Mouse (Mus musculus) forebrain, embryonic 14.5 days (tissue): ENCODE measurements around the gene Rbks. TPM values are rescaled to one million over a fixed set of nuclear protein-coding genes. Genes with fewer than 3 reads are reported as not detected.
"Not testable (repeated sequence)": the region's sequence is repeated elsewhere in the genome, so short reads cannot be mapped to it uniquely, and the experiment has no call there.

Source experiments
- ATAC-seq: fragments of 200-750 bp; cut with Nextera tagmentation; 2 replicates; pipeline ENCODE4 v1.8.0; 2017; ENCODE audit warnings: mild to moderate bottlenecking, moderate library complexity
- DNase-seq: peaks from one replicate; pipeline ENCODE4 v3.0.0-alpha.2; 2015; ENCODE audit warnings: low spot score
- H3K27ac ChIP-seq: fragments of 300-500 bp; sonication (generic); 2 replicates; pipeline ENCODE4 v1.5.1; 2014; ENCODE audit warnings: low read depth, mild to moderate bottlenecking, control low read depth, low read length, moderate library complexity
- H3K27me3 ChIP-seq: fragments of 300-500 bp; sonication (generic); replicated peaks from 2 replicates; pipeline ENCODE4 v1.6.1; 2014; ENCODE audit warnings: low read length, control low read depth, mixed read lengths; ENCODE audit not compliant: control insufficient read depth, insufficient read depth
- H3K36me3 ChIP-seq: fragments of 300-500 bp; sonication (generic); 2 replicates; pipeline ENCODE4 v1.6.1; 2014; ENCODE audit warnings: low read length, control low read depth; ENCODE audit not compliant: control insufficient read depth, insufficient read depth
- H3K4me1 ChIP-seq: fragments of 300-500 bp; sonication (generic); 2 replicates; pipeline ENCODE4 v1.6.1; 2014; ENCODE audit warnings: antibody characterized with exemption, low read length, control low read depth; ENCODE audit not compliant: control insufficient read depth, insufficient read depth
- H3K4me2 ChIP-seq: fragments of 300-500 bp; sonication (generic); 2 replicates; pipeline ENCODE4 v1.6.1; 2014; ENCODE audit warnings: mild to moderate bottlenecking, control low read depth, low read length
- H3K4me3 ChIP-seq: fragments of 300-500 bp; sonication (generic); 2 replicates; pipeline ENCODE4 v1.5.1; 2014; ENCODE audit warnings: low read depth, low read length, control low read depth
- H3K9ac ChIP-seq: fragments of 300-500 bp; sonication (generic); 2 replicates; pipeline ENCODE4 v1.6.1; 2014; ENCODE audit warnings: mild to moderate bottlenecking, low read length, control low read depth, moderate library complexity
- H3K9me3 ChIP-seq: fragments of 300-500 bp; sonication (generic); replicated peaks from 2 replicates; pipeline ENCODE4 v1.6.1; 2016; ENCODE audit warnings: low read length, control low read depth, mixed read lengths; ENCODE audit not compliant: control insufficient read depth
- WGBS: fragments of 180-500 bp; shearing (Covaris S2); extraction: QIAGEN DNeasy Blood & Tissue Kit; methylation state at CpG from one replicate; pipeline ENCODE4 v1.1.7; 2014; 5-methylcytosine and 5-hydroxymethylcytosine counted together
- polyA plus RNA-seq: library from polyadenylated mRNA; unstranded; fragments of >200 nt; fragmentation: Nextera tagmentation; extraction: Ambion mirVana; gene quantifications from 2 replicates; pipeline ENCODE4 v1.2.1, GENCODE M21; 2014

The Rbks gene
- polyA plus RNA-seq, 1 experiment from 2014 or later = 1.9 TPM

- no peaks in the 10 kb centered on the region for H3K4me1 ChIP-seq
- no peak for ATAC-seq
- H3K27me3 ChIP-seq = no peaks in the 10 kb centered on the region
- no peak overlapping the region for H3K4me3 ChIP-seq
- WGBS = 56% methylated on average over 14 of the region's 14 CpGs
- H3K36me3 ChIP-seq = no peaks in the 10 kb centered on the region
- H3K4me2 ChIP-seq = no peak overlapping the region
- H3K9me3 ChIP-seq = no peaks in the 10 kb centered on the region
- DNase-seq = peak; percentile 43
- peak overlapping the region; percentile 13; the same call in 1 of the 2 replicates for H3K9ac ChIP-seq
- no peak overlapping the region for H3K27ac ChIP-seq
Observed at GRCm38 (mm10) chr5:31589711-31590319, 107.6 kb downstream of the Rbks start.

DNA sequence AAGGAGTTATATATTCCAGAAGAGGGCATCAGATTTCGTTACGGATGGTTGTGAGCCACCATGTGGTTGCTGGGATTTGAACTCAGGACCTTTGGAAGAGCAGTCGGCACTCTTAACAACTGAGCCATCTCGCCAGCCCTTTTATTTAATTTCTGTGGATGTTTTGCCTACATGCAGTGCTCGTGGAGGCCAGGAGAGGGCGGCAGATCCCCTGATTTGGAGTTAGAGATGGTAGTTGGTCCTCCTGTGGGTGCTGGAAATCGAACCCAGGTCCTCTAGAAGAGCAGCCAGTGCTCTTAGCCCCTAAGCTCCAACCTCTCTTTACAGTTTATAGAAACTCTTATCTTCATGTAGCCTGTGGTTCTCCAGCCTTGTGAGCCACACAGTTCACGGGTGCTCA, 108.8 kb downstream of the Rbks start:
- not testable (repeated sequence) for H3K4me2 ChIP-seq, H3K27me3 ChIP-seq, H3K4me1 ChIP-seq, H3K9ac ChIP-seq, DNase-seq, H3K36me3 ChIP-seq, H3K9me3 ChIP-seq, H3K27ac ChIP-seq, H3K4me3 ChIP-seq, ATAC-seq
- 81% methylated on average over 8 of the region's 8 CpGs for WGBS

- ATAC-seq (no peak), DNase-seq (no peak)
- no peak overlapping the region for H3K4me3 ChIP-seq
- H3K27ac ChIP-seq = no peak overlapping the region
- no peaks in the 10 kb centered on the region for H3K36me3 ChIP-seq
- 74% methylated on average over 2 of the region's 2 CpGs for WGBS
- no peak overlapping the region for H3K4me2 ChIP-seq
- H3K9ac ChIP-seq = no peak overlapping the region
- no peaks in the 10 kb centered on the region for H3K27me3 ChIP-seq
- no peaks in the 10 kb centered on the region for H3K9me3 ChIP-seq
- H3K4me1 ChIP-seq = no peaks in the 10 kb centered on the region
Observed at GRCm38 (mm10) chr5:31588016-31588415, 109.4 kb downstream of the Rbks start.

DNA sequence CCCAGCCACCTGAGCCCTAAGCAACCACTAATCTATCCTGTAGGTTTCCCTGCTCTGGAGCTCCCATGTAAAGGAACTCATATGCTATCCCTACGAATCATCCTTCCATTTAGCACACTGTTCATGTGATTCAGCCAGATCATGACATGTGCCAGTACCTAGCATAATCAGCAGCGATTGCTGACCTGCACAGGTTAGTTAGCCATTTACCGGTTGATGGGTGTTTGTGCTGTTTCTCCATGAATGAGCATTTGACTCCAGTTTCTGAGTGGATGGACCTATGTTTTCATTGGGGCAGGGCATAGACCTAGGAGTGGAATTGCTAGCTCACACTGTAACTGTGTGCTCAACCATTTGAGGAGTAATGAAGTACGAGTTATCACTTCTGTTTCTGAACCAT, 111.9 kb downstream of the Rbks start:
- WGBS = 89% methylated on average over 4 of the region's 4 CpGs
- H3K4me2 ChIP-seq = no peak overlapping the region
- H3K9me3 ChIP-seq = no peaks in the 10 kb centered on the region

DNA sequence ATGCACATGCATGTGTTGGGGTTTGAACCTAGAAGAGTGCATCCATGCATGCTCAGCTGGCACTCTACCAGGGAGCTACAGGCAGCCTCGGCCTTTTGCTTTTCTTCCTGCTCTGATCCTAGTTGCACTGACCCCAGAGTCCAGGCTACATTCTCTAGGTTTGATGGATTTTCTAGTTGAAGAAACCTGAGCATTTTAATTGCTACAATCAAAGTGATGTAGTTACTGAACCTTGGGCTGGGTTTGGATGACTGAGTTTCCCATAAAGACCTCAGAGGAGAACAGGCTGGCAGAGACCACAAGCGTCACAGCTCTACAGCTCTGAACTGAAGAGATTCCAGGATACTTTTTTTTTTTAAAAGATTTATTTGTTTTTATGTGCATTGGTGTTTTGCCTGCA, 114.2 kb downstream of the Rbks start:
- no peak overlapping the region for H3K27ac ChIP-seq
- no peak overlapping the region for H3K4me3 ChIP-seq
- no peaks in the 10 kb centered on the region for H3K27me3 ChIP-seq
- H3K4me1 ChIP-seq = no peaks in the 10 kb centered on the region
- no peaks in the 10 kb centered on the region for H3K36me3 ChIP-seq
- H3K9ac ChIP-seq = no peak overlapping the region
- DNase-seq (no peak), ATAC-seq (no peak)
- H3K9me3 ChIP-seq = no peaks in the 10 kb centered on the region
- H3K4me2 ChIP-seq = no peak overlapping the region
- 80% methylated on average over 2 of the region's 2 CpGs for WGBS

More for the DNA sequence above, 111.9 kb downstream of the Rbks start:
- ATAC-seq = no peak
- no peak overlapping the region for H3K27ac ChIP-seq
- no peaks in the 10 kb centered on the region for H3K4me1 ChIP-seq
- H3K36me3 ChIP-seq = no peaks in the 10 kb centered on the region
- H3K9ac ChIP-seq = no peak overlapping the region
- H3K27me3 ChIP-seq = no peaks in the 10 kb centered on the region
- no peak overlapping the region for H3K4me3 ChIP-seq
- DNase-seq = no peak

- no peak overlapping the region for H3K4me3 ChIP-seq
- no peaks in the 10 kb centered on the region for H3K27me3 ChIP-seq
- H3K36me3 ChIP-seq = no peaks in the 10 kb centered on the region
- H3K4me2 ChIP-seq = no peak overlapping the region
- no peak for ATAC-seq
- H3K4me1 ChIP-seq = no peaks in the 10 kb centered on the region
- no peak overlapping the region for H3K9ac ChIP-seq
- 79% methylated on average over 3 of the region's 3 CpGs for WGBS
- H3K9me3 ChIP-seq = no peaks in the 10 kb centered on the region
- DNase-seq = no peak
- H3K27ac ChIP-seq = no peak overlapping the region
Observed at GRCm38 (mm10) chr5:31581932-31582331, 115.5 kb downstream of the Rbks start.

DNA sequence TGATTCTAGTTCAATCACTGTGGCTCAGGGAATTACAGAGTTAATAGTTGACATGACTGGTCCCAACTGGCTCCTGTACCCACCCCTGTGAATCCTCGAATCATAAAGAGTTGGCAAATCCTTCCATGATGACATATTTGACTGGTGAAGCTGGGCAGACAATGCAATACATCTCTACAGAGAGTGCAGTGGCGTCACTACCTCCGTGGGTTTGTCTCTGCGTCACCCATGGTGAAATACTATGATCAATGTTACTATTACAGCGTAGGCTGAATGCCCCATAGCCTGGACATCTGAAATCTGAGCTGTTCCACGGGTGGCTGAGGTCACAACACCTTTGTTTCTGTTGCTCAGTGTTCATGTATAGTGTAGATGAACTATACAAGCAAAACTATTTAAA, 116.2 kb downstream of the Rbks start:
- no peak overlapping the region for H3K9ac ChIP-seq
- ATAC-seq (no peak), DNase-seq (no peak)
- 79% methylated on average over 6 of the region's 6 CpGs for WGBS
- no peaks in the 10 kb centered on the region for H3K9me3 ChIP-seq
- H3K4me2 ChIP-seq = no peak overlapping the region
- H3K27me3 ChIP-seq = no peaks in the 10 kb centered on the region
- H3K27ac ChIP-seq = no peak overlapping the region
- H3K4me3 ChIP-seq = no peak overlapping the region
- H3K36me3 ChIP-seq = no peaks in the 10 kb centered on the region
- H3K4me1 ChIP-seq = no peaks in the 10 kb centered on the region

GRCm38 (mm10) chr5:31576539-31576975, 120.9 kb downstream of the Rbks start:
- no peak for ATAC-seq
- no peak overlapping the region for H3K4me2 ChIP-seq

More at GRCm38 (mm10) chr5:31576539-31576975, 120.9 kb downstream of the Rbks start:
- H3K4me3 ChIP-seq = no peak overlapping the region
- no peak for DNase-seq
- no peaks in the 10 kb centered on the region for H3K36me3 ChIP-seq
- WGBS = 80% methylated on average over 6 of the region's 7 CpGs
- H3K4me1 ChIP-seq = no peaks in the 10 kb centered on the region
- no peaks in the 10 kb centered on the region for H3K27me3 ChIP-seq
- H3K9me3 ChIP-seq = no peaks in the 10 kb centered on the region
- no peak overlapping the region for H3K27ac ChIP-seq
- H3K9ac ChIP-seq = no peak overlapping the region
